Mouse (Mus musculus) intestine, embryonic 14.5 days (tissue): ENCODE results near the gene Mindy1. TPM values are rescaled to one million over a fixed set of nuclear protein-coding genes. Genes with fewer than 3 reads are reported as not detected.

ENCODE experiments used
- ATAC-seq: fragments of 200-750 bp; cut with Nextera tagmentation; replicated peaks from 2 replicates; pipeline ENCODE4 v1.8.0; 2017; ENCODE audit warnings: low read depth, moderate number of reproducible peaks, moderate TSS enrichment, moderate library complexity; ENCODE audit not compliant: low FRiP score, low TSS enrichment
- DNase-seq: peaks from one replicate; pipeline ENCODE4 v3.0.0-alpha.2; 2018; ENCODE audit warnings: low spot score
- H3K27ac ChIP-seq: fragments of 300-500 bp; sonication (generic); 2 replicates; pipeline ENCODE4 v1.5.1; 2014; ENCODE audit warnings: low read depth, mild to moderate bottlenecking, control low read depth
- H3K27me3 ChIP-seq: fragments of 300-500 bp; sonication (generic); replicated peaks from 2 replicates; pipeline ENCODE4 v1.6.1; 2014; ENCODE audit warnings: low read length, control low read depth; ENCODE audit not compliant: control insufficient read depth, insufficient read depth
- H3K36me3 ChIP-seq: fragments of 300-500 bp; sonication (generic); 2 replicates; pipeline ENCODE4 v1.6.1; 2014; ENCODE audit warnings: low read length, control low read depth; ENCODE audit not compliant: control insufficient read depth, insufficient read depth
- H3K4me1 ChIP-seq: fragments of 300-500 bp; sonication (generic); replicated peaks from 2 replicates; pipeline ENCODE4 v1.6.1; 2014; ENCODE audit warnings: low read length, control low read depth, mixed read lengths; ENCODE audit not compliant: control insufficient read depth, insufficient read depth
- H3K4me2 ChIP-seq: fragments of 300-500 bp; sonication (generic); 2 replicates; pipeline ENCODE4 v1.6.1; 2014; ENCODE audit warnings: low read length
- H3K4me3 ChIP-seq: fragments of 300-500 bp; sonication (generic); 2 replicates; pipeline ENCODE4 v1.5.1; 2014; ENCODE audit warnings: low read depth, low read length, control low read depth, mixed read lengths
- H3K9ac ChIP-seq: fragments of 300-500 bp; sonication (generic); 2 replicates; pipeline ENCODE4 v1.6.1; 2014; ENCODE audit warnings: mild to moderate bottlenecking, low read length
- H3K9me3 ChIP-seq: fragments of 300-500 bp; sonication (generic); 2 replicates; pipeline ENCODE4 v1.6.1; 2016; ENCODE audit warnings: low read length, control low read depth; ENCODE audit not compliant: control insufficient read depth
- WGBS: fragments of 180-500 bp; shearing (Covaris S2); extraction: QIAGEN DNeasy Blood & Tissue Kit; methylation state at CpG from one replicate; pipeline ENCODE4 v1.1.7; 2014; 5-methylcytosine and 5-hydroxymethylcytosine counted together
- polyA plus RNA-seq: library from polyadenylated mRNA; unstranded; fragments of >200 nt; fragmentation: Nextera tagmentation; extraction: Ambion mirVana; gene quantifications from 2 replicates; pipeline ENCODE4 v1.2.1, GENCODE M21; 2014

Gene Mindy1
- polyA plus RNA-seq, 1 experiment from 2014 or later: 38.5 TPM

GRCm38 (mm10) chr3:95241498-95241897, 39.6 kb upstream of the Mindy1 start, which contains the start of gene Gm128:
Gene Gm128, minus strand, starts transcription at chr3:95241598.
- DNase-seq (no peak), ATAC-seq (no peak)
- Histone ChIP-seq H3K4me2 (peak within 1 kb of the TSS; percentile 12; the same call in 1 of the 2 replicates), H3K9me3 (no peaks in the 10 kb centered on the region), H3K27me3 (no peaks in the 10 kb centered on the region), H3K36me3 (peaks cover 10% of the 10 kb centered on the region), H3K9ac (0 out of 2 replicates have a peak within 1 kb of the TSS, but pooled peaks have one; percentile 8), H3K4me3 (no peak within 1 kb of the TSS), H3K4me1 (no peaks in the 10 kb centered on the region), H3K27ac (no peak within 1 kb of the TSS)
- WGBS: 66% methylated on average over 7 of the region's 7 CpGs

DNA sequence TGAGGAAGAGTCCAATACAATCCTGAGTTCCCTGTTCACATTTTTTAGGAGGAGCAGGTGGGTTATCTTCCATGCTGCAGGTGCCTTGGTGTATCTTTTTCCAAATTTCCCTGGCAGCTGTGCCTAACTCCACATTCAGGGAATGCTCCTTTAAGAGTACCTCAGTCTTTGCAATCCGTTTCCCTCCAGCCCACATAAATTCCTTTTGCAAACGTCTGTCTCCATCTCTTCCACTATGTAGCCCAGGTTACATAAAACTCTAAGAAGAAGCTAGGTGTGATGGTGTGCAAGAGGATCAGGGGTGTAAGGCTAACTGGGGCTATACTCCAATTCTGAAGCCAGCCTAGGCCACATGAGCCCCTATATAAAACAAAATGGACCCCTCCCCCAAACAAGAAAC, 38.1 kb upstream of the Mindy1 start:
- no peak for DNase-seq
- H3K36me3 ChIP-seq: peaks cover 3% of the 10 kb centered on the region; the same call in 1 of the 2 replicates
- ATAC-seq: no peak
- H3K9me3 ChIP-seq: no peaks in the 10 kb centered on the region
- 71% methylated on average over 2 of the region's 2 CpGs for WGBS
- no peak overlapping the region for H3K4me3 ChIP-seq
- no peak overlapping the region for H3K27ac ChIP-seq
- H3K4me2 ChIP-seq: no peak overlapping the region
- H3K27me3 ChIP-seq: no peaks in the 10 kb centered on the region
- H3K4me1 ChIP-seq: no peaks in the 10 kb centered on the region
- H3K9ac ChIP-seq: no peak overlapping the region

- ATAC-seq (no peak), DNase-seq (no peak)
- no peak overlapping the region for H3K9ac ChIP-seq
- H3K4me3 ChIP-seq: no peak overlapping the region
- no peak overlapping the region for H3K4me2 ChIP-seq
- no peaks in the 10 kb centered on the region for H3K27me3 ChIP-seq
- no peaks in the 10 kb centered on the region for H3K4me1 ChIP-seq
- 88% methylated on average over 5 of the region's 5 CpGs for WGBS
- no peaks in the 10 kb centered on the region for H3K9me3 ChIP-seq
- H3K27ac ChIP-seq: no peak overlapping the region
- no peaks in the 10 kb centered on the region for H3K36me3 ChIP-seq
Measured at GRCm38 (mm10) chr3:95246465-95247231, 34.5 kb upstream of the Mindy1 start.

DNA sequence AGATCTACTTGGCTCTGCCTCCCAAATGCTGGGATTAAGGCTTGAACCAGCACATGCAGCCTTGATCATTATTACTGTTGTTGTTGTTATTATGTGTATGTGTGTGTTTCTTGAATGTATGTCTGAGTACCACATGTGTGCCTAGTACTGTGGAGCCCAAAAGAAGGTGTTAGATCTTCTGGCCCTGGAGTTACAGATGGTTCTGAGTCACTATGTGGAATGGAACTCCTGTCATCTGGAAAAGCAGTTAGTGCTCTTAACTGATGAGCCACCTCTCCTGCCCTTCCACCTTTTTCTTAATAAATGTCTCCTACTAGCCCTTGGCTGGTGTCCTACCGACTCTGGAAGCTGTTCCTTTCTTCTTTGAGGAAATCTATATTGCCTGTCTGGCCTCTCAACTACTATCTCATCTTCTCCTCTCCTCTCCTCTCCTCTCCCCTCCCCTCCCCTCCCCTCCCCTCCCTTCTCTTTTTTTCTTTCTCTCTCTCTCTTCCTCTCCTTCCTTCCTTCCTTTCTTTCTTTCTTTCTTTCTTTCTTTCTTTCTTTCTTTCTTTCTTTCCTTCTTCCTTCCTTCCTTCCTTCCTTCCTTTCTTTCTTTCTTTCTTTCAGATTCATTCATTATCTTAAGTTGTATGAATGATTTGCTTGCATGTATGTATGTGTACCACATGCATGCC, 33.3 kb upstream of the Mindy1 start:
- Histone ChIP-seq H3K4me1 (no peaks in the 10 kb centered on the region), H3K36me3 (0 out of 2 replicates have a peak, but pooled peaks cover under 1% of the 10 kb centered on the region), H3K4me3 (no peak overlapping the region), H3K4me2 (no peak overlapping the region), H3K9ac (no peak overlapping the region), H3K9me3 (no peaks in the 10 kb centered on the region), H3K27me3 (no peaks in the 10 kb centered on the region), H3K27ac (no peak overlapping the region)
- DNase-seq (no peak), ATAC-seq (no peak)
- WGBS: 61% methylated on average over 1 of the region's 1 CpGs

- H3K36me3 ChIP-seq: peaks cover 22% of the 10 kb centered on the region
- H3K27me3 ChIP-seq: no peaks in the 10 kb centered on the region
- H3K4me3 ChIP-seq: no peak overlapping the region
- 75% methylated on average over 5 of the region's 5 CpGs for WGBS
- no peak overlapping the region for H3K27ac ChIP-seq
- ATAC-seq (no peak), DNase-seq (no peak)
- H3K4me1 ChIP-seq: no peaks in the 10 kb centered on the region
- no peak overlapping the region for H3K9ac ChIP-seq
- no peaks in the 10 kb centered on the region for H3K9me3 ChIP-seq
- no peak overlapping the region for H3K4me2 ChIP-seq
Measured at GRCm38 (mm10) chr3:95250361-95250760, 30.8 kb upstream of the Mindy1 start.

DNA sequence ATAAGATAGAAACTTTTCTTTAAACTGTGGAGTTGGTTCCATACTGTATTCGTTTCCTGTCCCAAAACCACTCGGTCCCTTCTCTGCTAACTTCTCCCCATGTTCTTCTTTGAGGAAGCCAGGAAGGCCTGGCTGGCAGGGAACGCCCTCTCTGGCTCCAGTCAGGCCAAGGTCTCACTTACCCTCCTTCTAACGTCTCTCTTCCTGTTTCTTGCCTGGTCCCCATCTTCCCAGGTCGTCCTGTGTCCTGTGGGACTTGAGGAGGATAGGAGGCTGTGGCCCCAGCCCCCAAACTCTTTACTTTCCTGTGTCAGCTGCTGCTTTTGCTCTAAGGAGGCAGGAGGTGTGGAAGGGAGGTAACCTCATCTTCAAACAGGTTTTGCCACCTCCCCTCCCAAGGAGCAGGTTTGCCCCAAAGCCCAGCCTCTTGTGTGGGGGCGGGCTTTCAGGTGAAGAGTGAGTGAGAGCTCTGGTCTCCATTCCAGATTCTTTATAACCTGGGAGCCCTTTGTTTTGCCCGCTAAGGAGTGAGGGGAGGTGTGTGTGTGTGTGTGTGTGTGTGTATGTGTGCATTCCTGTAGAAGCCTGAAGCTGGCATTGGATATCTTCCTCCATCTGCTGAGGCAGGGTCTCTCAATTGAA, 30.2 kb upstream of the Mindy1 start, which contains the start of gene Bnipl:
TSS of gene Bnipl (minus strand) at position 411 of the 642 bp plus-strand sequence.
- Histone ChIP-seq H3K4me3 (no peak within 1 kb of the TSS), H3K27ac (no peak within 1 kb of the TSS), H3K9ac (no peak within 1 kb of the TSS), H3K27me3 (no peaks in the 10 kb centered on the region), H3K4me2 (no peak within 1 kb of the TSS), H3K4me1 (no peaks in the 10 kb centered on the region), H3K9me3 (no peaks in the 10 kb centered on the region), H3K36me3 (peaks cover 27% of the 10 kb centered on the region)
- DNase-seq: no peak
- ATAC-seq: 0 out of 2 replicates have a peak, but pooled peaks have one; percentile 15
- WGBS: 43% methylated on average over 7 of the region's 7 CpGs

DNA sequence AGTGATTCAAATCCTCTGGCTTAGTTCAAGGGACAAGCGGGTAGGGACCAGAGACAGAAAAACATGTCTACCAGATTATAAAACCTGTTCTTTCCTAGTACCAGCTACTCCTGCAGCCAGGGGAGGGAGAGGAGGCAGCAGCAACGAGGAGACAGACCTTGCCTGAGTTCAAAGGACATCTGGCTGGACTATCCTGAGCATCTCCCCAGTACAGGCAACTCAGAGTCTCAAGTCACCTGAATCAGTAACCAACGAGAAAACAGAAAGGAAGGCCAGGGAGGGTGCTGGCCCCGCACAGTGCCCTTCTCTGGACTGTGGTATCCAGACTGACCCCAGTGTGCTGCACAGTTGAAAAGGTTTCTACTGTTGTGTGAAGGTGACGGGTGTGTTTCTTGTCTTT, 24.2 kb upstream of the Mindy1 start:
- Histone ChIP-seq H3K27ac (no peak overlapping the region), H3K4me3 (no peak overlapping the region), H3K36me3 (peaks cover 79% of the 10 kb centered on the region), H3K9ac (no peak overlapping the region), H3K27me3 (no peaks in the 10 kb centered on the region), H3K4me1 (no peaks in the 10 kb centered on the region), H3K4me2 (no peak overlapping the region), H3K9me3 (no peaks in the 10 kb centered on the region)
- ATAC-seq (no peak), DNase-seq (no peak)
- 84% methylated on average over 5 of the region's 5 CpGs for WGBS

GRCm38 (mm10) chr3:95261975-95262374, 19.2 kb upstream of the Mindy1 start:
- Histone ChIP-seq H3K4me3 (no peak overlapping the region), H3K4me1 (no peaks in the 10 kb centered on the region), H3K4me2 (no peak overlapping the region), H3K27me3 (no peaks in the 10 kb centered on the region), H3K9ac (no peak overlapping the region), H3K9me3 (no peaks in the 10 kb centered on the region), H3K27ac (no peak overlapping the region), H3K36me3 (peaks cover 72% of the 10 kb centered on the region)
- DNase-seq (no peak), ATAC-seq (no peak)
- WGBS: 91% methylated on average over 4 of the region's 4 CpGs
